Mouse (Mus musculus): ENCODE results near the gene Aurkb.

DNA sequence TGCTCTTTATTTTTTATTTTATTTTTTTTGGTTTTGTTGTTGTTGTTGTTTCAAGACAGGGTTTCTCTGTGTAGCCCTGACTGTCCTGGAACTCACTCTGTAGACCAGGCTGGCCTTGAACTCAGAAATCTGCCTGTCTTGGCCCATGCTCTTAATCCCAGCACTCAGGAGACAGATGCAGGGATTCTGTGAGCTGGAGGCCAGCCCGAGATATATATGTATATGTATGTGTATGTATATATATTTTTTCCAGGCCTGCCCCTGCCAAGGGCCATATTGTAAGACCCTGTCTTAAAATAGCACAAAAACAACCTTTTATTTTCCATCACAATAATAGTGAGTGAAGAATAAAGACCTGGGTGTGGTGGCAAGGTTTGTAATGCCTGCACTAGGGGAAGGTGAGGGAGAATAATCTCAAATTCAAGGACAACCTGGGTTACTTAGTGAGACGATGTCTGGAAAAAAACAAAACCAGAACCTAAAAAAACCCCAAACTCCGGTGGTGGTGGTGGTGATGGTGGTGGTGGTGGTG lies 20.0 kb downstream of the Aurkb start:
- TF ChIP-seq GATA1 (IDR thresholded peaks at IDR 0.05; ENCODE audit: low read length) (no peak), TAL1 (IDR thresholded peaks at IDR 0.05; ENCODE audit: low read length) (no peak)

Data from erythroblast, embryonic 14.5 days (primary cell).